Mouse (Mus musculus) bone marrow macrophage, adult 2 months (primary cell): ENCODE results near the gene Spg21.

Source experiments
- CTCF ChIP-seq: IDR thresholded peaks from 2 replicates; pipeline ENCODE4 v1.5.1; 2012; ENCODE audit warnings: low read depth, mild to moderate bottlenecking, low read length, moderate library complexity
- POLR2A ChIP-seq: IDR thresholded peaks from 2 replicates; pipeline ENCODE4 v1.6.1; 2012; ENCODE audit warnings: mild to moderate bottlenecking, low read depth, low read length, borderline replicate concordance

DNA sequence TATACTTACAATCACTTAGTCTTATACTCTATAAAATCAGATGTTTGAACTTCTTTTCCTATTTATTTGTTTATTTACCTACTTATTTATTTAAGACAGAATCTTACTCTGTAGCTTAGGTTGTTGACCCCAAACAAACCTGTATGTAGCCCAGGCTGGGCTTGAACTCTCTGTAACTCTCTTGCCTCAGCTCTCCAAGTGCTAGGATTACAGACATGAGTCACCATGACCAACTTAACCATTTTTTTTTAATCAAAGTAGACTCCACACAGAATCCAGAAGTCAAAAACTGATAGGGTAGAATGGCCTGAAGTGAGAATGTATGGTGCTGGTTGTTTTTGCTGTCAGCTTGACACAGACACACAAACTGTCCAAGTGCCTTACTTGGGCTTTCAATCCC, 30.3 kb upstream of the Spg21 start:
- TF ChIP-seq CTCF (no peak), POLR2A (no peak)
